Mouse (Mus musculus): Measurements from ENCODE around the gene Zbtb3. TPM values are rescaled to one million over a fixed set of nuclear protein-coding genes. Genes with fewer than 3 reads are reported as not detected.
A peak's percentile ranks its signal among the peaks of the same experiment; 100 is the strongest.
"Not testable (repeated sequence)": the region's sequence is repeated elsewhere in the genome, so short reads cannot be mapped to it uniquely, and the experiment has no call there.

Gene Zbtb3
- total RNA-seq, 2 experiments from 2014 or later: 1.0 to 1.4 TPM

DNA sequence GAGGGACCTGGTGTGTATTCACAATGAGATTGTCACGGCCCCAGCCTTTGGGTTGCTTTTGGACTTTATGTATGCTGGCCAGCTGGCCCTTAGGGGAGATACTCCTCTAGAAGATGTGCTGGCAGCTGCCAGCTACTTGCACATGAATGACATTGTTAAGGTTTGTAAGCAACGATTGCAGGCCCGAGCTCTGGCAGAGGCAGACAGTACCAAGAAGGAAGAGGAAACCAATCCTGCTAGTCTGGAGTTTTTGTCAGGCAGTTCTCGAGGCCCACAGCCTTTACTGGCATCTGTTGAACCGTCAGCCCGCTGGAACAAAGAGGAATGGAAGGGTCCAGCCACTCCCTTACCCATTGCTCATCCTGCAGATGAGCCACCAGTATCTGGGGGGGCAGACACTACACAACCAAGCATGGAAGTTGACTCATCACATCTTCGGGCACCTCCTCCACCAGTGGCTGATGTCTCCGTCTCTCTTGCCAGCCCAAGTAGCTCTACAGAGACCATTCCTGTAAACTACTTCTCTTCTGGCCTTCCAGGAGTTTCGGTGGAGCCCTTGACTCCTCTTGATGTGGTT is 937 bp downstream of the Zbtb3 start:
- no peak for DNase-seq

DNA sequence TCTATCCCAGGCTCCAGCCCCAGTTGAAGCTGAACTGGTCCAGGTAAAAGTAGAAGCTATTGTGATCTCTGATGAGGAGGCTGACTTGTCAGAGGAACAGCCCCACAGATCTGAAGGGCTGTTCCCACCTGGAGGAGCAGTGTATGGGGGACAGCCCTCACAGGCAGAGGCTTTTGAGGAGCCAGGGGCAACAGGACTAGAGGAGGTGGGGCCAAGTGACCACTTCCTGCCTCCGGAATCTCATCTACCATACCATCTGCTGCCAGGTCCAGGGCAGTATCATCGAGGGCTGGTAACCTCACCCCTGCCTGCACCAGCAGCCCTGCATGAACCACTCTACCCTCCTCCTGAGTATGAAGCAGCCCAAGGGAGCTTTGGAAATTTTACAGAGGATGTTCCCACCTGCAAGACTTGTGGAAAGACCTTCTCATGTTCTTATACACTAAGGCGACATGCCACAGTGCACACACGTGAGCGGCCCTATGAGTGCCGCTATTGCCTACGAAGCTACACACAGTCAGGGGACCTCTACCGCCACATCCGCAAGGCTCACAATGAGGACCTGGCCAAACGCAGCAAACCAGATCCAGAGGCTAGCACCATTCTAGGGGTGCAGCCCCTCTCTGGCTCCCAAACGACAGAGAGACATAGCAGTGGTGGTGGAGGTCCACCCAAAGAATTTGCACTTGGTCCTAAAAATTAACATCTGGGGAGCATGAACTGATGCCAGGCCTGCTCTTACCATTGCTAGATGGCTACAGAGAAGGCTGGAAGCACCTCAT is 1.7 kb downstream of the Zbtb3 start:
- no peak for DNase-seq

GRCm38 (mm10) chr19:8806810-8807209 is 4.5 kb downstream of the Zbtb3 start:
- no peak for DNase-seq

DNA sequence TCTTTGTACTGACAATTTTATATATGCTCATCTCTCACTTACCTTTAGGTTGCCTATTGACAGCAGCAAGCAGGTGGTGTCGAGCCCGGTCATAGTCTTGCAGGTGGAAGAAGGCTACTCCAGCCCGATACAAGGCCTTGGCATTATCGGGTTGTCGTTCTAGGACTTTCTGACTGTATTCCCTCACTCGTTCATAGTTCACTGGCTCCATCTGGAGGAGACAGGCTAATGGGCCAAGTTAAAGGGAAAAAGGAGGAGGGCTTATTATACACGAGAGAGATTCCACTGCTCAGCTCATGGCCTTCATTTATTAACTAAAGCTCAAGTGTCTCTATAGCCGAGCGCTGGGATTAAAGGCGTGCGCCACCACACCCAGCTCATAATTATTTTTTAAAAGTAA is 13.5 kb downstream of the Zbtb3 start:
- no peak for DNase-seq

DNA sequence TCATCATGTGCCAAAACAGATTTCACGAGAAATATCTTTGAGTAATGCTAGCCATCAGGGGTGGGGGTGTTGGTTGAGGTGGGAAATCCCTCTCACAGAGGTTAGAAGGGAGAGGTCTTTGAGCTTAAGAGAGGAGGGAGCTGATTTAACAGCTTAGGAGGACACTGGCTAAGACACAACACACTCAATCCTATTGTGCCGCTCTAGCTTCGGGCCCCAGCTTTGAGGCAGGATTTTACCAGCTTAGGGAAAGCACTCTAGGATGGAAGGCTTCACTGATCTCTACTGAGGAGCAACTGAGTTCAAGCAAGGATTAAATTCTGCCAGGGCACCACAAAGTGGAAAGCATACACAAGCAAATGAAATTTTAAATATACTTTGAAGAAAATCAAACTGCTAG is 14.6 kb downstream of the Zbtb3 start:
- DNase-seq: no peak

- DNase-seq: no peak
These were observed 16.0 kb downstream of the Zbtb3 start for GRCm38 (mm10) chr19:8818301-8818798.

- peak; percentile 88 for DNase-seq
These were observed 16.6 kb downstream of the Zbtb3 start, which contains the start of gene Ttc9c for GRCm38 (mm10) chr19:8818801-8819595. TSS of gene Ttc9c (minus strand) at chr19:8819333.

DNA sequence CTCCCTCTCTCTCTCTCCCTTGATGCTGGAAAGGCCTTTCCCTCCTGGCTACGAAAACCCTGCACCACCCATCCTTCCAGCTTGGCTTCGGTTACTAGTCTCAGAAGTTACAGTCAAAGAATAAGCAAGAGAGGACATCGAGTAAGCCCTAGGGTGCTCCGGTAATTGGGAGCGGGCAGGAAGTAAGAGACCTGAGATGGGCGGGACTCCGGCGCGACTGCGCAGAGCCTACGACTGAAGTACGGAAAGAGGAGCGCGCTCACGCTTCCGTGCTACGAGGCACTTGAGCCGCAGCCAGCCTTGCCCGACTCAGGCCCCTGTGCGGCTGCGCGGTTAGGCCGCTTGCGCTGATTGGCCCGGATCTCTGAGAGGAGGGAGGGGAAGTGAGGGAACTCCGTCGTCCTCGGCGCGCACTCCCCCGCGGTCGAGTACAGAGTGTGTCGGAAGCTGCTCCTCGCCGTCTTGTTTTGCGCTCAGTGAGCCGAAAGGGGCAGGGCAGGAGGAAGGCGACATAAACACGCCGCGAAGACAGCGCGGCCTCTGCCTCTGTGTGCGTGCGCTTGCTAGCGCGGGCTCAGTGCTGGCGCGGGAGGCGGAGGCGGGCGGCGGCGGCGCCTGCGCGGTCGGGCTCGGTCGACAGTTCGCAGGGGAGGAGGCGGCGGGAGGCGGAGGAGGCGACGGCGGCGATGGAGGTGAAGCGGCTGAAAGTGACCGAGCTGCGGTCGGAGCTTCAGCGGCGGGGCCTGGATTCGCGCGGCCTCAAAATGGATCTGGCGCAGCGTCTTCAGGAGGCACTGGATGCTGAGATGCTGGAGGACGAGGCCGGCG is 17.5 kb downstream of the Zbtb3 start, which contains the start of gene Hnrnpul2:
Gene Hnrnpul2 (plus strand): TSS at position 415 of the 828 bp plus-strand sequence.
- peak; percentile 99 for DNase-seq

GRCm38 (mm10) chr19:8820424-8820956 is 18.1 kb downstream of the Zbtb3 start:
- no peak for DNase-seq

DNA sequence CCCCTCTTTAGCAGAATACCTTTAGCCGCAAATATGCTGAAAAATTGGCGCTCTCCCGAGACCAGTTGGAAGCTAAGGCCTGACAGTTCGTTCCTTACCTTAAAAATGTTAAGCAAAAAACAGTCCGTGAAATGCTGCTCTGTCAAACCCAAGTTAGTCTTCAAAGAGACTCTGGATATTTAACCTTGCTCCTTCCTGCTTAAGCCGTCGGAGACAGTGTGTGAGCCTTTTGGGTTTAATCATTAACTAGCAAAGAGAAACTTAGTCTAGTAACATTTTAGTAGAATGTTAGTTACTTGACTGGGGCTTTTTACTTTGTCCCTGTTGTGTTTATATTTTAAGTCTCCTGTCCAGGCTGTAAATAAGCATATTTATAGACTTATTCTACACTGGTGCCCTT is 18.8 kb downstream of the Zbtb3 start:
- DNase-seq: no peak

DNA sequence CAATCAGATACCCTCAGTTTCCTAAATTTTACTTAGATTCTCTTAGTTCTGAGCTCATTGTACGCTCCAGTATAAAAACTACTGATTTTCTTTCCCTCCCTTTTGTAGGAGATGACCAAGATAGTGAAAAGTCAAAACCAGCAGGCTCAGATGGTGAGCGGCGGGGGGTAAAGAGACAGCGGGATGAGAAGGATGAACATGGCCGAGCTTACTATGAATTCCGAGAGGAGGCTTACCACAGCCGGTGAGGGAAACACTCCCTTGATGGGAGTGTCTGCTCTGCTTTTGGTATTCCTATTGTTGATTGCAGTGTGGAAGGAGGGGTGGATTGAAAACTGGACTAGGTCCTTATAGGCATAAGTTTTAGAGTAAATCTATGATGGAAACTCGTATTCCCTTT is 20.3 kb downstream of the Zbtb3 start:
- DNase-seq: no peak

DNA sequence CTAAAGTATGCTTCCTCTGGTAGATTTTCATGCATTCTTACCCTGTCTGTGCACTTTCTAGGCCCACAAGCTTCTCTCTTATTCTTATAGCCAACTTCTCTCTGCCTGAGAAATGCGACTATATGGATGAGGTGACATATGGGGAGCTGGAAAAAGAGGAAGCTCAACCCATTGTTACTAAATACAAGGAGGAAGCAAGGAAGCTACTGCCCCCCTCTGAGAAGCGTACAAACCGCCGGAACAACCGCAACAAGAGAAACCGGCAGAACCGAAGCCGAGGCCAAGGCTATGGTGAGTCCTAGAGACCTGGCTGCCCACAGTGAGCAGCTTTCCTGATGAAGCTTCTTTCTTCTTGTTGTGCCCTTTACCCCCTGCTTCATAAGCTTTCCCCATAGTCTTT is 27.3 kb downstream of the Zbtb3 start, which contains the start of gene AC129217.1:
Gene AC129217.1 (plus strand): TSS at position 114 of the 400 bp plus-strand sequence.
- no peak for DNase-seq

GRCm38 (mm10) chr19:8830664-8831063 is 28.3 kb downstream of the Zbtb3 start:
- no peak for DNase-seq

GRCm38 (mm10) chr19:8831262-8831661 is 28.9 kb downstream of the Zbtb3 start:
- no peak for DNase-seq

- DNase-seq: no peak
These were observed 30.6 kb downstream of the Zbtb3 start for GRCm38 (mm10) chr19:8832971-8833370.

DNA sequence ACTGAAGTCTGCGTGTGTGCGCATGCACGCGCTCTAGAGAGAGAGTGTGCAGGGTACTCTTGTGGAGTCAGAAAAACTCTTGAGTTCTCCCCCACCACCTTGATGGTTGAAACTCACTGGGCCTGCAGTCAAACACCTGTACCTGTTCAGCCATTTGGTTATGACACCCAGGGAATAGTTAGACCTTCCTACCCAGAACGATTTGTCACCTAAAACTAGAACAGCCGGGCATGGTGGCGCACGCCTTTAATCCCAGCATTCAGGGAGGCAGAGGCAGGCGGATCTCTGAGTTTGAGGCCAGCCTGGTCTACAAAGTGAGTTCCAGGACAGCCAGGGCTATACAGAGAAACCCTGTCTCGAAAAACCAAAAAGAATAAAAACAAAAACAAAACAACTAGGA is 34.0 kb downstream of the Zbtb3 start:
- DNase-seq: not testable (repeated sequence)

DNA sequence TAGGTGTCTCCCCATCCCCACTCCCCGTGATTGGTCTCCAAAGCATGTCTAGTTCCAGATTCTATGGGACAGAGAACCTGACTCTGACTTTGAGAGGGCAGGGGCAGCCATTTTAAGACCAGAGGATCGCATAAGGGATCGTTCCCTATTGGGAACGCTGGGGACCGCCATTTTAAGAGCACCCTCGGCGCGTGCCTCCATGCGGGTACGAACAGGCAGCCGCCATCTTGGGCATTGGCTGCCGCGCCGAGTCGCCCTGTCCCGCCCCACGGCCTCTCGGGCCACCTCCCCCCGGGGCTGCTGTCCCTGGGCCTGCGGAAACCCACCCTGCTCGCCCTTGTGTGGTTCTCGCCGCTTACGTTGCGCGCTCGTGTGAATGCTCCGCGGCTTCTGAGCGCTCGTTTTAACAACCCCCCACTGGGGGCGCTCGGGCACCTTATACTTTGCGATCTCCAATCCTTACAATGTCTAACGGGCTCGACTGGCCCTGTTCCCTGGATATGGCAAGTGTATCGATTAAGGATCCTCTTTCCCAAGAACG is 35.0 kb downstream of the Zbtb3 start, which contains the start of gene Bscl2:
Gene Bscl2 (plus strand): TSS at position 217 of the 541 bp plus-strand sequence.
- peak; percentile 79 for DNase-seq

DNA sequence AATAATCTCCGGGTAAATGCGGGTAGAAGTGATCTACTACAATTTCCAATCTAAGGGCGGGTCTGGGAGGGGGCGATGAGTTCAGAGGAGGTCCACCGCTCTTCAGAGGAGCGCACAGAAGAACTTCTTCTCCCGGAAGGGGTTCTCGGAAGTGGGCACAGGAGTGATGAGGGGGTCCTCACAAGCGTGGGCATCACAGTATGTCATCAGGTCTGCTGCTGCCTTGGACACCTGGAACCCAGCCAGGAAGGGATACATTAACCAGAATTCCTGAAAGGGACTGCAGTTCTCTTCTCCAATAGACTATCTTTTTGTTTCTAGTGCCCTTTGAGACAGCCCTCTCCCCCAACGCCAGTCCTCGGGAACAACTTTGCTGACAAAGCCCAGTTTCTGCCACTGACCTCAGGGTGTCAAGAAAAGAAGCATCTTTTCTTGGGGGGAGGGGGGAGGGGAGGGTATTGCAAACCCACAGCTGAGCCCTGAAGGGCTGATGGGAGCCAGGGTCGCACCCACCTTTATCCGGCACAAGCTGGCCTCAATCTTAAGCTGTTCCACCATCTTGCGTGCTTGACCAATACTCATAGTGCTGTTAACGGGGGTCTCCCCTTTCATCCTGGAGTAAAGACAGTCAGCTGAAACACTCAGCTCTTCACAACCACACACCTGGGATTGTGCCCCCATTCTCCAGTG is 35.8 kb downstream of the Zbtb3 start:
- DNase-seq: peak; percentile 39

- no peak for DNase-seq
These were observed 37.0 kb downstream of the Zbtb3 start, which contains the start of gene Gng3 for GRCm38 (mm10) chr19:8839103-8839907. TSS of gene Gng3 (minus strand) at chr19:8839194.

Measured in gastrocnemius, postnatal 10 days (tissue).